ENCODE assay signal across 10 mouse cellular contexts in genomic region chr11:118198296-118198600, GRCm38 (mm10). TPM values are rescaled to one million over a fixed set of nuclear protein-coding genes. Genes with fewer than 3 reads are reported as not detected.
DNase-seq lines count a peak whose midpoint lies in the region; ATAC-seq lines count a peak whose summit lies in the region.
"Had no signal": no experiment of that assay in that cellular context is flagged by ENCODE, and none has a peak within 500 bp of the region (broad histone marks: within the 10 kb centered on the region; RNA-seq: fewer than 3 reads in every experiment).

No protein-coding gene starts in this region.

- H3K9me3 ChIP-seq in hindbrain, embryonic 16.5 days (ENCODE audit: control insufficient read depth, low read length), result no peaks in the 10 kb centered on the region
- H3K9me3 ChIP-seq in neural tube, embryonic 14.5 days (ENCODE audit: control insufficient read depth, low read length), result no peaks in the 10 kb centered on the region

- H3K4me2 ChIP-seq in hindbrain, embryonic 16.5 days (ENCODE audit: low read length), result peak overlapping the region; percentile 57
- H3K4me2 ChIP-seq in neural tube, embryonic 14.5 days (ENCODE audit: low read depth, low read length), result peak overlapping the region; percentile 51

- H3K27me3 ChIP-seq in hindbrain, embryonic 16.5 days (replicated peaks; ENCODE audit: control insufficient read depth, insufficient read depth, low read length), result no peaks in the 10 kb centered on the region
- H3K27me3 ChIP-seq in neural tube, embryonic 14.5 days (ENCODE audit: control insufficient read depth, insufficient read depth, low read length), result no peaks in the 10 kb centered on the region

- intact Hi-C loops in left cerebral cortex, postnatal 4 days (cut with DNase I), result no loop called here

- H3K9ac ChIP-seq in hindbrain, embryonic 16.5 days (ENCODE audit: low read depth, low read length), result peak overlapping the region; percentile 58
- H3K9ac ChIP-seq in neural tube, embryonic 14.5 days (replicated peaks; ENCODE audit: low read depth, low read length), result peak overlapping the region; percentile 60

- DNase-seq in cerebellum, adult 9-10 months, result peak; percentile 70
- DNase-seq in cerebellum, postnatal 4 days (ENCODE audit: low spot score in 2 of 2), result no peak
- DNase-seq in left cerebral cortex, postnatal 4 days, result peak; percentile 43
- no peak for DNase-seq in left cerebral cortex, adult 18-20 months (ENCODE audit: low spot score in 2 of 2)
- no peak for DNase-seq in adrenal gland, adult (ENCODE audit: inconsistent age in 2 of 2, low spot score in 1 of 2)
- DNase-seq in urinary bladder, postnatal 10 days (ENCODE audit: low spot score), result no peak
- DNase-seq: thymus, postnatal 4 days had no signal

- H3K27ac ChIP-seq in hindbrain, embryonic 16.5 days (ENCODE audit: low read depth, low read length), result peak overlapping the region; percentile 81
- H3K27ac ChIP-seq in neural tube, embryonic 14.5 days (ENCODE audit: low read depth, low read length), result peak overlapping the region; percentile 85

- peaks cover 72% of the 10 kb centered on the region for H3K4me1 ChIP-seq in hindbrain, embryonic 16.5 days (ENCODE audit: control insufficient read depth, insufficient read depth, low read depth, low read length)
- peaks cover 69% of the 10 kb centered on the region for H3K4me1 ChIP-seq in neural tube, embryonic 14.5 days (ENCODE audit: control insufficient read depth, insufficient read depth, low read length)

- peak overlapping the region; percentile 30 for H3K4me3 ChIP-seq in hindbrain, embryonic 16.5 days (ENCODE audit: low read length)
- peak overlapping the region; percentile 18; the same call in 1 of the 2 replicates for H3K4me3 ChIP-seq in neural tube, embryonic 14.5 days (ENCODE audit: low read depth, low read length)
- H3K4me3 ChIP-seq: erythroblast, embryonic 14.5 days had no signal

- 7% methylated on average over 2 of the region's 2 CpGs for WGBS in hindbrain, embryonic 16.5 days
- 14% methylated on average over 2 of the region's 2 CpGs for WGBS in neural tube, embryonic 14.5 days

- 0 out of 2 replicates have a peak, but pooled peaks have one; percentile 19 for ATAC-seq in hindbrain, embryonic 16.5 days
- ATAC-seq in neural tube, embryonic 14.5 days (ENCODE audit: low read depth), result no peak

- H3K36me3 ChIP-seq in hindbrain, embryonic 16.5 days (ENCODE audit: control insufficient read depth, insufficient read depth, low read length), result no peaks in the 10 kb centered on the region
- no peaks in the 10 kb centered on the region for H3K36me3 ChIP-seq in neural tube, embryonic 14.5 days (ENCODE audit: control insufficient read depth, insufficient read depth, low read length)

RNA-seq across cellular contexts. Expression of gene Cyth1, which starts 50.1 kb away (rescaled TPM):
- 10 to 100 TPM; 66.3 to 70.5 TPM for total RNA-seq in left cerebral cortex, postnatal 4 days (2021)
- total RNA-seq in left cerebral cortex, adult 18-20 months (2021), result 10 to 100 TPM; 62.0 to 68.2 TPM
- polyA plus RNA-seq in hindbrain, embryonic 16.5 days (2015; fragmentation: Nextera tagmentation; extraction: Ambion mirVana), result 19.7 and 23.3 TPM in 2 replicates
- 16.0 and 17.7 TPM in 2 replicates for polyA plus RNA-seq in neural tube, embryonic 14.5 days (2014; fragmentation: Nextera tagmentation; extraction: Ambion mirVana)

Comparison
In these comparisons a context has a peak if more than half of its experiments do, and no peak if none do; other contexts are left out.
1. DNase-seq: peak in cerebellum, adult 9-10 months (single experiment) and left cerebral cortex, postnatal 4 days (single experiment); none in cerebellum, postnatal 4 days (0 of 2), left cerebral cortex, adult 18-20 months (0 of 2), adrenal gland, adult (0 of 2) and urinary bladder, postnatal 10 days (single experiment).